Mouse (Mus musculus) splenic B cell, adult 2 months (primary cell): ENCODE measurements around the gene Cyp2a4.
"Not testable (repeated sequence)": the region's sequence is repeated elsewhere in the genome, so short reads cannot be mapped to it uniquely, and the experiment has no call there.

Experiments used
- DNase-seq: peaks from one replicate; pipeline ENCODE4 v3.0.0-alpha.2; 2011; ENCODE audit warnings: low read depth, low spot score
- H3K27me3 ChIP-seq: 2 replicates; pipeline ENCODE4 v1.6.1; 2012; ENCODE audit warnings: mild to moderate bottlenecking, low read length, moderate library complexity, mixed read lengths; ENCODE audit not compliant: control insufficient read depth, poor library complexity, insufficient read depth, severe bottlenecking
- H3K36me3 ChIP-seq: 2 replicates; pipeline ENCODE4 v1.6.1; 2012; ENCODE audit warnings: mild to moderate bottlenecking, low read length, moderate library complexity, mixed read lengths; ENCODE audit not compliant: control insufficient read depth, poor library complexity, insufficient read depth, severe bottlenecking

Gene Cyp2a4

DNA sequence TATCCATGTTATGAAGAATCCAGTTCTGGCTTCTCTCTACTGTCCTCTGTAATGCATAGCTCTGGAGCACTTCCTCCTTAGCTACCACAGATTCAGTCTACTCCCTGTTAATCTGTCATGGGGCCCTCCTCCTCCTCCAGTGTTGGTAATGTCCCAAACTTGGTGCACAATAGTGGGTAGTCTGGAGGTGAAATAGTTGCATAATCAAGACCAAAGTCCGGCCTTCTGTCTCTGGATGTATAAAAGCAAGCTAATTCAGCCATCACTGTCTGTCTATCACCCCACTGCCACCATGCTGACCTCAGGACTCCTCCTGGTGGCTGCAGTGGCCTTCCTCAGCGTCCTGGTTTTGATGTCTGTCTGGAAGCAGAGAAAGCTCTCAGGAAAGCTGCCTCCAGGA lies at the start of gene Cyp2a4:
Gene Cyp2a4 (plus strand): TSS at position 244 of the 400 bp plus-strand sequence.
- not testable (repeated sequence) for H3K27me3 ChIP-seq, H3K36me3 ChIP-seq, DNase-seq

DNA sequence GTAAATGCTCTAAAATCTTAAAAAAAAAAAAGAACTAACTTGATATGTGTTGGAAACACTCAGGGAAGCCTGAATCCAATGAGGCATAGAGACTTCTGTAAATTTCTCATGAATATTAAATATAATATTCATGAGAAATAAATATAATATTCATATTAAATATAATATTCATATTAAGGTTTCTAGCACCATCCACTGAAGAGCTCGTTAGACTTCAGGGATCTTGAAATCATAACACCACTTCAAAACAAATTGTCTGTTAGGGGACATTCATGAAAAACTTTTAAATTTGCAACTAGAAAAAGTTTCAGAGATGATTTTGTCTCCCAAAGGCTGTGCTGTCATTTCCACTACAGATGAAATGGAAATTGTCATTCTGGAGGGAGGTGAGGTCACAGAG lies 46.9 kb upstream of the Cyp2a4 start, which contains the start of gene Vmn1r184:
Gene Vmn1r184 (plus strand): TSS at position 301 of the 400 bp plus-strand sequence.
- H3K36me3 ChIP-seq, DNase-seq, H3K27me3 ChIP-seq: not testable (repeated sequence)

DNA sequence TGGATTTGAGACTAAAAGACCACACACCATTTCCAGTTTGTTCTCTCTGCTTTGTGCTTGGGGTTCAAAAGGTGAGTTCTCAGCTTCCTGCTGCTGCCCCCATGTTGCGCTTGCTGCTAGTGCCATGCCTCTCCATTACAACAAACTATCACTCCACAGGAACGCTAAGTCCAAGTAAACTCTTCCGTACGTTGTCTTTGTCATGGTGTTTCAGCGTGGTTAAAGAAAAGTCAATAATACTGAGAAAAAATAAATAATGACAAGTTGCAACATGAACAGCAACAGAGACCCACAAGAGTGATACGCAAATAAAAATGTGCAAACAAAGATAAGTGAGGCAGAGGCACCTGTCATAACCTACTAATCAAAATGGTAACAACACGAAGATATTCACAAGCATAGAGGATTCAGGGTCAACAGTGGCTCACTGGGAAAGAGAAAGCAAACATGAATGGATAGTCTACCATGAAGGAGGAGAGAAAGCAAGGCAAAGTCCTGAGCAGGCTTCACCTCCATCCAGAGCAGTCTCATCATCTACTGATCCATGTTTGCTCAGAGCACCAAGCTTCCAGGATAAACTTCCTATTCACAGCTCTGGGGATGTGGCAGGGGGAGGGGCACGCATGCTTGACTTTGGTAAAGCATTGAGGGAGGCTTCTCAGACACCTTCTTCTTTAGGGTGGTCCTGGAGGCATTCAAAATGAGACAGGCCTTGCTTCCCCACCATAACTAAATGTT lies 3.4 kb upstream of the Cyp2a4 start:
- H3K36me3 ChIP-seq, H3K27me3 ChIP-seq, DNase-seq: not testable (repeated sequence)

GRCm38 (mm10) chr7:26311786-26312185 lies 4.8 kb downstream of the Cyp2a4 start:
- DNase-seq, H3K36me3 ChIP-seq, H3K27me3 ChIP-seq: not testable (repeated sequence)

DNA sequence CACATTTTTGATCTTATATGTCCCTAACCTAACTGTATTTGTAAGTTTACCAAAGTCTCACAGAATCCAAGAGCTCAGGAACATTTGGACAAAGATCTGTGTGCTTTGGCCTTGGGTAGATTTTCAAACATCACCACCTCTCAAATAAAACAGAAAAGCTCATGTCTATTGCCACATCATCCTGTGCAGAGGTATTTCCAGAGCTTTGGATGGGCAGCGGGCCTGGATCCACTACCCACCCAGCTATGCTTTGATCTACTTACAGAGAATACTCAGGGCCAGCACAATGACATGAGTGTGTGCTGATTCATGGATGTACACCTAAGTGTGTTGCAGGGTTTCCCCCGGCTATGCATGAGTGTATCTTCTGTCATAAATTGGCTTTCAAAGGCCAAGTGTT lies 8.2 kb downstream of the Cyp2a4 start:
- H3K27me3 ChIP-seq, DNase-seq, H3K36me3 ChIP-seq: not testable (repeated sequence)

DNA sequence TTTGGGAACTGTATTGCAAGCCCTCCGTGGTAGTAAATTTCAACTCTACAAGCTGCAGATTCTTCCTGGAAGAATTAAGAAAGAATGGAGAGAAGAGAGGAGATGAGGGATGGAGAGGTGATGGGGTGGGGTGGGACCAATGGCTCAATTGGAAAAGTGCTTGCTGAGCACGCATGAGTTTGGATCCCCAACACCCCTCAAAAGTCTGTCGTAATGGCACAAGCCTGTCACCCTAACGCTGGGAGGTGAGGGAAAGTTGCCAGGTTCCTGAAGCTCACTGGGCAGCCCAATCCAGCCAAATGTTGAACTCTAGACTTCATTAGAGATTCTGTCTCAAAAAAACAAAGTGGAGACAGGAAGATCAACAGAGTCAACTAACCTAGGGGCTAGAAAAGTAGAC lies 8.8 kb downstream of the Cyp2a4 start:
- not testable (repeated sequence) for H3K36me3 ChIP-seq, DNase-seq

DNA sequence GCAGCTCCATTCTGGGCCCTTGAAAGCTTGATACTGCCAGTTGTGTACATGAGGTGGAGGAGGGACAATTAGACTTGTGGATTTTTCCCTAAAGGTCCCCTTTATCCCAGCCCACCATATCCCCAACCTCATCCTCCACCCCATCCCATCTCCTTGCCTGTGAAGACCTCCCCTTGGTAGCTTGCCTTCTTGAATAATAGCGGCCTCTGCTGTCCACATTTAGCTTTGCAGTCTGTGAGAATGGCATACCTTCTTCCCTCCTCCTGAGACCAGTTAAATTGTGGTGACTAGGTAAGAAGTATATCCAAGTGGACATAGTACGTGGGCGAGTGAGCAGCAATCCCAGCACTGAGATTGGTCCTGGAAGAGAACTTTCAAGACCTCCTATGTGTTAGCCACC lies 13.4 kb downstream of the Cyp2a4 start:
- not testable (repeated sequence) for H3K36me3 ChIP-seq, DNase-seq, H3K27me3 ChIP-seq

More for the DNA sequence above, 8.8 kb downstream of the Cyp2a4 start:
- not testable (repeated sequence) for H3K27me3 ChIP-seq

GRCm38 (mm10) chr7:26350177-26350576 lies 43.2 kb downstream of the Cyp2a4 start:
- H3K27me3 ChIP-seq, result not testable (repeated sequence)

GRCm38 (mm10) chr7:26352258-26352657 lies 45.3 kb downstream of the Cyp2a4 start:
- not testable (repeated sequence) for H3K36me3 ChIP-seq, H3K27me3 ChIP-seq, DNase-seq

More at GRCm38 (mm10) chr7:26350177-26350576, 43.2 kb downstream of the Cyp2a4 start:
- not testable (repeated sequence) for H3K36me3 ChIP-seq, DNase-seq

GRCm38 (mm10) chr7:26356719-26357118 lies 49.8 kb downstream of the Cyp2a4 start:
- not testable (repeated sequence) for H3K27me3 ChIP-seq, DNase-seq, H3K36me3 ChIP-seq
